Mouse (Mus musculus) heart, embryonic 16.5 days (tissue): Measurements from ENCODE around the gene Map4. TPM values are rescaled to one million over a fixed set of nuclear protein-coding genes. Genes with fewer than 3 reads are reported as not detected.
A peak's percentile ranks its signal among the peaks of the same experiment; 100 is the strongest.
"Not testable (repeated sequence)": the region's sequence is repeated elsewhere in the genome, so short reads cannot be mapped to it uniquely, and the experiment has no call there.

Experiments used
- ATAC-seq: fragments of 200-750 bp; cut with Nextera tagmentation; replicated peaks from 2 replicates; pipeline ENCODE4 v1.8.0; 2017; ENCODE audit warnings: moderate number of reproducible peaks; ENCODE audit not compliant: insufficient read depth, low FRiP score; ENCODE audit errors: extremely low read depth
- H3K27ac ChIP-seq: fragments of 300-500 bp; sonication (generic); 2 replicates; pipeline ENCODE4 v1.5.1; 2014; ENCODE audit warnings: mild to moderate bottlenecking, low read length, control low read depth, moderate library complexity
- H3K27me3 ChIP-seq: fragments of 300-500 bp; sonication (generic); 2 replicates; pipeline ENCODE4 v1.6.1; 2014; ENCODE audit warnings: low read length, mixed read lengths; ENCODE audit not compliant: control insufficient read depth, insufficient read depth
- H3K36me3 ChIP-seq: fragments of 300-500 bp; sonication (generic); 2 replicates; pipeline ENCODE4 v1.6.1; 2014; ENCODE audit not compliant: control insufficient read depth, insufficient read depth
- H3K4me1 ChIP-seq: fragments of 300-500 bp; sonication (generic); 2 replicates; pipeline ENCODE4 v1.6.1; 2014; ENCODE audit warnings: low read length, mixed read lengths; ENCODE audit not compliant: control insufficient read depth, insufficient read depth
- H3K4me2 ChIP-seq: fragments of 300-500 bp; sonication (generic); 2 replicates; pipeline ENCODE4 v1.6.1; 2014; ENCODE audit warnings: low read depth, mild to moderate bottlenecking, control low read depth, low read length
- H3K4me3 ChIP-seq: fragments of 300-500 bp; sonication (generic); 2 replicates; pipeline ENCODE4 v1.5.1; 2014; ENCODE audit warnings: mild to moderate bottlenecking, control low read depth, low read length
- H3K9ac ChIP-seq: fragments of 300-500 bp; sonication (generic); 2 replicates; pipeline ENCODE4 v1.6.1; 2014; ENCODE audit warnings: low read length, control low read depth
- H3K9me3 ChIP-seq: fragments of 300-500 bp; sonication (generic); replicated peaks from 2 replicates; pipeline ENCODE4 v1.6.1; 2016; ENCODE audit warnings: low read length; ENCODE audit not compliant: control insufficient read depth
- WGBS: fragments of 180-500 bp; shearing (Covaris S2); extraction: QIAGEN DNeasy Blood & Tissue Kit; methylation state at CpG from one replicate; pipeline ENCODE4 v1.1.7; 2014; 5-methylcytosine and 5-hydroxymethylcytosine counted together
- polyA plus RNA-seq: library from polyadenylated mRNA; unstranded; fragments of >200 nt; fragmentation: Nextera tagmentation; extraction: Ambion mirVana; gene quantifications from 2 replicates; pipeline ENCODE4 v1.2.1, GENCODE M21; 2015

The Map4 gene
- polyA plus RNA-seq, 1 experiment from 2014 or later, result 88.0 TPM

GRCm38 (mm10) chr9:110100627-110101600 lies 169.7 kb downstream of the Map4 start:
- H3K4me3 ChIP-seq, result peak overlapping the region; percentile 82
- H3K27me3 ChIP-seq, result no peaks in the 10 kb centered on the region
- H3K4me2 ChIP-seq, result peak overlapping the region; percentile 69
- H3K9me3 ChIP-seq, result no peaks in the 10 kb centered on the region
- 2% methylated on average over 41 of the region's 41 CpGs for WGBS
- 0 out of 2 replicates have a peak overlapping the region, but pooled peaks have one; percentile 43 for H3K27ac ChIP-seq
- H3K4me1 ChIP-seq, result peaks cover 8% of the 10 kb centered on the region
- H3K36me3 ChIP-seq, result peaks cover 31% of the 10 kb centered on the region
- peak; percentile 95 for ATAC-seq
- peak overlapping the region; percentile 86 for H3K9ac ChIP-seq

DNA sequence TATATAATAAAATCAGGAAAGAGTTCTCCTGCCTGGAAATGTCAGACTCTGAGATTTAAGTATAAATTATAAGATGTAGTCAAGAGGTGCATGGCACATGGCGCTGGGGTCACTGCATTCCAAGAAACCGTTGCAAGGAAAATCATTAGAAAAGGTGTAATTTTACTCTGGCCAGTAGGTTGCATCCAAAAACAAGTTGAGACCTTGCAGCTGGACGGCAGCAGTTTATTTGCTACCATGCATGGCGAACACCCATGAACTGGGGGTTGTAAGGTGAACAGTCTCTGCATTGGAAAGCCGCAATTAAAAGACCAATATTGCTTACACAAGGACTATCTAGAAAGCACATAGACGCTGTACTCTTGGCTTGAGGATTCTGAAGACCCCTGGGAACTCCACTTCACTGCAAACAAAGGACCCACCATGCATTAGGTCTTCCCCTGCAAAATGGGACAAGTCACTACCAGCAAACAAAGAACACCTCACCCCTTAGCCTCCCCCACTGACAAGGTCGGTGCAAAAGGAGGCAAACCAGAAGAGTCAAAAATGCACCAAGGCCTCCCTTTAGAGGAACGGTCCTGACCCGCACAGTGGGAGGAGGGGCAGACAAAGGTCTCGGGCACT lies 185.2 kb downstream of the Map4 start:
- Histone ChIP-seq H3K9ac (peak overlapping the region; percentile 88), H3K4me3 (peak overlapping the region; percentile 86), H3K36me3 (peaks cover 19% of the 10 kb centered on the region), H3K4me2 (peak overlapping the region; percentile 93), H3K4me1 (peaks cover 15% of the 10 kb centered on the region), H3K27me3 (no peaks in the 10 kb centered on the region), H3K9me3 (no peaks in the 10 kb centered on the region), H3K27ac (peak overlapping the region; percentile 97)
- no peak for ATAC-seq
- WGBS, result 12% methylated on average over 10 of the region's 10 CpGs

GRCm38 (mm10) chr9:110116977-110117778 lies 185.9 kb downstream of the Map4 start, which contains the start of gene Smarcc1:
Smarcc1 (plus strand) TSS chr9:110117708.
- peak within 1 kb of the TSS; percentile 88 for H3K9ac ChIP-seq
- H3K9me3 ChIP-seq, result no peaks in the 10 kb centered on the region
- peak within 1 kb of the TSS; percentile 86 for H3K4me3 ChIP-seq
- ATAC-seq, result peak; percentile 96
- H3K4me2 ChIP-seq, result peak within 1 kb of the TSS; percentile 93
- peaks cover 15% of the 10 kb centered on the region for H3K36me3 ChIP-seq
- H3K27ac ChIP-seq, result peak within 1 kb of the TSS; percentile 97
- H3K4me1 ChIP-seq, result peaks cover 15% of the 10 kb centered on the region
- under 1% methylated on average over 78 of the region's 79 CpGs for WGBS
- H3K27me3 ChIP-seq, result no peaks in the 10 kb centered on the region

DNA sequence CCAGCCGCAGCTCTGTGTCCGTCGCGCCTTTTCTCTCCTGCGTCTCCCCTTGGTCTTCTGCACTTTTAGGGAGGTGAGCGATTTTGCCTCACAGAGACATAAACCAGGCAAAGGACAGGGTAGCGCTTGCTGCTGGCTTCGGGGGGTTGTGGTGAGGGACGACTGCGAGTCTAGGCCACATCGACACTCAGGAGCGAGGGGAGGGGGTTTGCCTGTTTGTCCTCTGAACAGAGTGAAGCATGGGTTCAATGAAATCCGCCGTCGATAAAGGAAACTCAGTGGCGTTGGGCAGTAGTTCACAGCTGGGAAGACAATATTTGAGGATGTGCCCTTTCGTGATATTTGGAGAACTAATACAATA lies 186.5 kb downstream of the Map4 start, which contains the start of gene Dhx30:
Dhx30 (minus strand) TSS at position 52 of the 361 bp plus-strand sequence.
- Histone ChIP-seq H3K4me3 (peak within 1 kb of the TSS; percentile 86), H3K4me2 (peak within 1 kb of the TSS; percentile 93), H3K9me3 (no peaks in the 10 kb centered on the region), H3K36me3 (peaks cover 9% of the 10 kb centered on the region), H3K9ac (peak within 1 kb of the TSS; percentile 88), H3K27me3 (no peaks in the 10 kb centered on the region), H3K4me1 (peaks cover 15% of the 10 kb centered on the region), H3K27ac (peak within 1 kb of the TSS; percentile 97)
- peak; percentile 5; the same call in 1 of the 2 replicates for ATAC-seq
- 1% methylated on average over 17 of the region's 17 CpGs for WGBS

DNA sequence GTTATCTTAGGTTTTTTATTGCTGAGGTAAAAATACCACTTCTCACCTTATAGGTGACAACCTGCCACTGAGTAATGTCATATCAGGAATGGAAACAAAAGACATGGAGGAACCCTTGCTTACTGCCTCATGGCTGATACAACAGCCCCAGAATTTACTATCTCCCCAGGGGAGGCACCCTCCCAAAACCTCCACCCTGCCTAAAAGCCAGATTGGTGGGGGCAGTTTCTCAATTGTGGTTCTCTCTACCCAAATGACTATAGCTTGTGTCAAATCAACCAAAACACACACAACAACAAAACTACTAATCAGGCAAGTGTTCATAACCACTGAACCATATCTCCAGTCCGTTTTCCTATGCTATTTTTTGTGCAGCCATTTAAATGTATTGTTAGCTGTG lies 187.0 kb downstream of the Map4 start:
- ATAC-seq, result no peak

DNA sequence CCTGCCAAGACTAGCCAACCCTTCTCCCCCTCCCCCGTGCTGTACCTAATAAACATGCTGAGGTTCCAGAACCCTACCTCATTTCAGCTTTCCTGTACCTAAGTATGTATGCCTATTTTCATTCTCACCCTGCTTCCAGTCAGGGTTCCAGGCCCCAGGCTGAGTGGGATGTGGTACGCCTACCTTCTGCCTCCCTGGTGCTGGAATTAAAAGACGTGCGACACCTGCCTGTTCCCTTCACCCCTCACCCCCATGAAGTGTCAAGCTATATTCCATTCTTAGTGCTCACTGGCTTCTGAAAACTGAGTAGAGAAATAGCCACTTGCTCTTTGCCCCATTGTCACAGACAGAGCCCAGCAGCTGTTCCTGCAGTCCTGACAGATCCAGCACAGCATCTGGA lies 190.2 kb downstream of the Map4 start:
- ATAC-seq, result no peak
- Histone ChIP-seq H3K9ac (no peak overlapping the region), H3K27ac (no peak overlapping the region), H3K27me3 (no peaks in the 10 kb centered on the region), H3K4me3 (no peak overlapping the region), H3K36me3 (no peaks in the 10 kb centered on the region), H3K4me2 (no peak overlapping the region), H3K9me3 (no peaks in the 10 kb centered on the region), H3K4me1 (peaks cover 13% of the 10 kb centered on the region)
- WGBS, result 61% methylated on average over 4 of the region's 4 CpGs

More for the DNA sequence above, 187.0 kb downstream of the Map4 start:
- H3K27me3 ChIP-seq, result no peaks in the 10 kb centered on the region
- peak overlapping the region; percentile 88 for H3K9ac ChIP-seq
- H3K9me3 ChIP-seq, result no peaks in the 10 kb centered on the region
- 60% methylated on average over 1 of the region's 1 CpGs for WGBS
- H3K4me1 ChIP-seq, result peaks cover 15% of the 10 kb centered on the region
- H3K4me3 ChIP-seq, result peak overlapping the region; percentile 86
- H3K36me3 ChIP-seq, result peaks cover 4% of the 10 kb centered on the region
- peak overlapping the region; percentile 82 for H3K4me2 ChIP-seq
- H3K27ac ChIP-seq, result no peak overlapping the region

GRCm38 (mm10) chr9:110123322-110123721 lies 192.1 kb downstream of the Map4 start:
- H3K4me1 ChIP-seq, result peaks cover 9% of the 10 kb centered on the region
- H3K9ac ChIP-seq, result no peak overlapping the region
- WGBS, result 67% methylated on average over 2 of the region's 2 CpGs
- H3K4me3 ChIP-seq, result no peak overlapping the region
- no peaks in the 10 kb centered on the region for H3K9me3 ChIP-seq
- H3K27ac ChIP-seq, result no peak overlapping the region
- no peaks in the 10 kb centered on the region for H3K27me3 ChIP-seq
- H3K36me3 ChIP-seq, result no peaks in the 10 kb centered on the region
- no peak overlapping the region for H3K4me2 ChIP-seq
- ATAC-seq, result no peak

DNA sequence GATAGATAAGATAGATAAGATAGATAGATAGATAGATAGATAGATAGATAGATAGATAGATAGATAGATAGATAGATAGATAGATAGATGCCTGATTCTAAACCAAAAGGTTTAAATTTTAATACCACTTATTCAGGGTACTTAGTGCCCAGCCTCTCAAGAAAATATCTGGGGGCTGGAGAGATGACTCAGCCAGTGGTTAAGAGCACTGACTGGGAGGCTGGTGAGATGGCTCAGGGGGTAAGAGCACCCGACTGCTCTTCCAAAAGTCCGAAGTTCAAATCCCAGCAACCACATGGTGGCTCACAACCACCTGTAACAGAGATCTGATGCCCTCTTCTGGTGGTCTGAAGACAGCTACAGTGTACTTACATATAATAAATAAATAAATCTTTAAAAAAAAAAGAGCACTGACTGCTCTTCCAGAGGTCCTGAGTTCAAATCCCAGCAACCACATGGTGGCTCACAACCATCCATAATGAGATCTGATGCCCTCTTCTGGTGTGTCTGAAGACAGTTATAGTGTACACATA lies 192.8 kb downstream of the Map4 start:
- H3K9ac ChIP-seq, H3K27me3 ChIP-seq, H3K36me3 ChIP-seq, H3K4me1 ChIP-seq, H3K4me3 ChIP-seq, H3K4me2 ChIP-seq, ATAC-seq, H3K9me3 ChIP-seq, H3K27ac ChIP-seq: not testable (repeated sequence)
- WGBS, result 64% methylated on average over 2 of the region's 2 CpGs
